Mouse (Mus musculus) B cell, adult 67 days (primary cell): Measurements from ENCODE around the gene Tmem179b. TPM values are rescaled to one million over a fixed set of nuclear protein-coding genes. Genes with fewer than 3 reads are reported as not detected.

Experiments
- total RNA-seq, 2 experiments: library from RNA; stranded (reverse); gene quantifications; 4 replicates each; pipeline ENCODE4 v1.2.4; 2023

Tmem179b gene
- total RNA-seq, 2 experiments from 2014 or later: 79.4 to 81.3 TPM

Other genes starting within 250 kb of the Tmem179b start
- gene Slc22a8, start 183.2 kb downstream of the Tmem179b start, total RNA-seq: not detected
- gene Slc22a6, start 156.4 kb downstream of the Tmem179b start, total RNA-seq: not detected
- not detected for gene Chrm1, start 110.7 kb downstream of the Tmem179b start, total RNA-seq
- gene Slc3a2, start 51.1 kb downstream of the Tmem179b start, total RNA-seq: 100 to 1,000 TPM; 180 to 183 TPM
- gene Wdr74, start 38.6 kb downstream of the Tmem179b start, total RNA-seq: 10 to 100 TPM; 76.8 to 87.1 TPM
- gene 1700092M07Rik, start 33.7 kb downstream of the Tmem179b start, total RNA-seq: 1 to 10 TPM; 2.0 to 8.3 TPM
- gene Stx5a, start 33.1 kb downstream of the Tmem179b start, total RNA-seq: 100 to 1,000 TPM; 223 to 260 TPM
- 100 to 1,000 TPM; 409 to 456 TPM for gene Nxf1, start 17.4 kb downstream of the Tmem179b start, total RNA-seq
- 10 to 100 TPM; 30.9 to 34.0 TPM for gene Tmem223, start 3.5 kb downstream of the Tmem179b start, total RNA-seq
- 10 to 100 TPM; 24.0 to 26.3 TPM for gene Taf6l, start 11.9 kb upstream of the Tmem179b start, total RNA-seq
- 10 to 100 TPM; 65.9 to 76.1 TPM for gene Polr2g, start 24.1 kb upstream of the Tmem179b start, total RNA-seq
- gene Zbtb3, start 28.1 kb upstream of the Tmem179b start, total RNA-seq: 1 to 10 TPM; 2.3 to 4.3 TPM
- gene Ttc9c, start 44.9 kb upstream of the Tmem179b start, total RNA-seq: 10 to 100 TPM; 33.8 to 36.0 TPM
- 100 to 1,000 TPM; 125 TPM for gene Hnrnpul2, start 45.5 kb upstream of the Tmem179b start, total RNA-seq
- 10 to 100 TPM in 1 of 2 experiments, 1 to 10 TPM in 1; 8.7 to 10.4 TPM for gene AC129217.1, start 55.3 kb upstream of the Tmem179b start, total RNA-seq
- gene Bscl2, start 63.0 kb upstream of the Tmem179b start, total RNA-seq: 10 to 100 TPM; 55.4 to 56.3 TPM
- under 1 TPM in 1 of 2 experiments, not detected in 1; 0.32 TPM for gene Gng3, start 64.7 kb upstream of the Tmem179b start, total RNA-seq
- gene Lrrn4cl, start 76.3 kb upstream of the Tmem179b start, total RNA-seq: 1 to 10 TPM; 1.1 TPM
- 100 to 1,000 TPM; 134 to 139 TPM for gene Ubxn1, start 97.0 kb upstream of the Tmem179b start, total RNA-seq
- 10 to 100 TPM; 21.7 to 24.6 TPM for gene Uqcc3, start 106.5 kb upstream of the Tmem179b start, total RNA-seq
- 10 to 100 TPM; 11.1 to 35.5 TPM for gene Lbhd1, start 109.3 kb upstream of the Tmem179b start, total RNA-seq
- not detected for gene Gm49403, start 109.5 kb upstream of the Tmem179b start, total RNA-seq
- 10 to 100 TPM; 40.7 to 46.3 TPM for gene 1810009A15Rik, start 114.4 kb upstream of the Tmem179b start, total RNA-seq
- gene Gm49416, start 114.5 kb upstream of the Tmem179b start, total RNA-seq: 1 to 10 TPM; 1.1 to 5.3 TPM
- 10 to 100 TPM; 24.6 to 25.0 TPM for gene Ints5, start 118.5 kb upstream of the Tmem179b start, total RNA-seq
- 100 to 1,000 TPM; 172 to 180 TPM for gene Ganab, start 123.6 kb upstream of the Tmem179b start, total RNA-seq
- 10 to 100 TPM; 76.7 to 80.8 TPM for gene B3gat3, start 145.9 kb upstream of the Tmem179b start, total RNA-seq
- 1 to 10 TPM; 3.3 to 5.6 TPM for gene Rom1, start 154.9 kb upstream of the Tmem179b start, total RNA-seq
- 100 to 1,000 TPM in 1 of 2 experiments, 10 to 100 TPM in 1; 97.3 to 108 TPM for gene Eml3, start 155.1 kb upstream of the Tmem179b start, total RNA-seq
- gene Mta2, start 167.4 kb upstream of the Tmem179b start, total RNA-seq: 100 to 1,000 TPM; 217 to 227 TPM
- gene Tut1, start 179.4 kb upstream of the Tmem179b start, total RNA-seq: 10 to 100 TPM; 41.2 to 44.8 TPM
- 100 to 1,000 TPM; 517 to 551 TPM for gene Eef1g, start 192.6 kb upstream of the Tmem179b start, total RNA-seq
- gene Ahnak, start 214.8 kb upstream of the Tmem179b start, total RNA-seq: 100 to 1,000 TPM in 1 of 2 experiments, 10 to 100 TPM in 1; 94.3 to 151 TPM